Mouse (Mus musculus) Muller cell, postnatal 12 days (primary cell): Measurements from ENCODE around the gene Gpr141.
"Not testable (repeated sequence)": the region's sequence is repeated elsewhere in the genome, so short reads cannot be mapped to it uniquely, and the experiment has no call there.

Source experiments
- DNase-seq: peaks from one replicate; pipeline ENCODE4 v3.0.0-alpha.2; 2015; ENCODE audit errors: inconsistent ontology term

Gene Gpr141

DNA sequence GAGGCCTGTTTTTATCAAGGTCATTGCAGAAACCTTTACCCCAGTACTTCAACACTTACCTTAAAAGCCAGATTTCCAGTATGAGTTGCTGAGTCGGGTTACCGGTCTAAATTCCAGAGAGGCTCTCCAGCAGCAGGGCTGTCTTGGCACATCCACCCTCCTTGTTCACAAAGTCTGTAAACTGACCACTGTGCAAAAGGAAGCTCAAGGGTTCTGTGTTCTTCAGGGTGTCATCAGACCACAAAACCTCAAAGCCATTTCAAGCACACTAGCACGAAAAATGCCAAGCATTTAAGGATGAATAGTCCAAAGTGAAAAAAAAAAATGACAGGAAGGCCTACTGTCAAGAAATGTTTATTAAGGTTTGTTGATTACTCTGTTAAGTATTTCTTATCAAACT is at the start of gene Gpr141:
Gene Gpr141 (minus strand): TSS at position 187 of the 400 bp plus-strand sequence.
- DNase-seq: peak; percentile 87

GRCm38 (mm10) chr13:19864241-19864640 is 40.2 kb upstream of the Gpr141 start:
- no peak for DNase-seq

DNA sequence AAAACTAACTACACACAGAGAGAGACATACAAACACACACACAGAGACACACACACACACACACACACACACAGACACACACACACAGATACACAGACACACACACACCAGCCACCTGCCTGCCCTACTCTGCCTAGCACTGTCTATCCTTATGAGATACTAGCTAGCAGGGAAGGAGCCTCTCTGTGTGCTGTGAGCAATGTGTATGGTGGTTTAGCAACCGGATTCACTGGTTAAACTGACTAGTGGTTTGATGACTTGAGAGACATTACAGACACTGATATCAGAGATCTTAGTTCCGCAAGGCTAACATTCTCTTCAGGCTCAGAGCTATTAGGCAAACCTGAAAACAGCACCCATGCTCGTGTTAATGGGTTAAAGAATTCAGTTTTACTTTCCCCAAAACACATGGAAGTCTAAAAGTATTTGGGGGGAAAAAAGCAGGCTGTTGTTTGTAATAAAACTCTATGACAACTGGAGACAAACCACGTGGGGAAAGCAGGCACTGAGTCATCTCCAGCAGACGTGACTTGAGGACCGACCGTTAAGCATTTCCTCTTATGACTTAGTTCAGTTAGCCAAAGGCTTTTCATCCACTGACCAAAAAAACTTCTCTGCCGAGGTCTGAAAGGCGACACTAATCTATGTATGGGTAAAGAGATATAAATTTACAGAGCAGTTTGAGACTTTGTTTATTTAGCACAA is 30.7 kb upstream of the Gpr141 start:
- no peak for DNase-seq

DNA sequence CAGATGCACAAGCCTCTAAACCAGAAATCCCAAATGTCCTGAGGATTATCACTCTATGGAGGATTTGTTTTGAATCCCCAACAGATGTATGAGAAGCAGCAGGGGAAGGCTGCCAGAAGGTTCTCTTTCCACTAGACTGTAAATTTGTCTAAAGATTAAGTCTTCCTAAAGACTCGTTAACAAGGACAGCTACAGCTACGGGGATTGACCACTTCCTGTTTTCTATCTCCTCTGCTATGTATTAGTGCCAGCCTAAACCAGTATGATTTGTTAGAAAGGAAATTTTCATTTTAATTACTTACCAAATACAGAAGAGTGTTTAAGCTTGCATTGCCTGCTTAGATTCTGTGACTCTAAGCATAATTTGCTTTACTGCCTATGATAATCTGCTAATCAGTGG is 30.0 kb upstream of the Gpr141 start:
- DNase-seq: no peak

- DNase-seq: no peak
Observed at GRCm38 (mm10) chr13:19843448-19843847, 19.4 kb upstream of the Gpr141 start.

DNA sequence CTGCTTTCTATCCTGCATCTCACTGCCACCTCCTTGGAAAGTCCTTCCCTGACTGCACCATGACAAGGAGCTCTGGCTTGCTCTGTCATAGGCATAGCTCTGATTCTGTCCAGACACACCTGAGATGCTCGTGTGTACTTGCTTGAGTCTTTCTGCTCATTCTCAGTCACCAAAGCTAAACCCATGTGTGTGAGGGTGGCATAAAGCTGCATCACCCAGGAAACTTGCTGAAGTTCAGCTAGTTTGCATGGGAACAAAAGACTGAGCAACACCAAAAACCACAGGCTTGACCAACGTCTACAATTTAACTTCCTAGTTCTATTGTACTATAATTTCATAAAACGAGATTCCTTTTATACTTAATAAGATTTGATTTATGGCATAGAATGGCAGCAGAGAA is 18.6 kb upstream of the Gpr141 start:
- DNase-seq: no peak

DNA sequence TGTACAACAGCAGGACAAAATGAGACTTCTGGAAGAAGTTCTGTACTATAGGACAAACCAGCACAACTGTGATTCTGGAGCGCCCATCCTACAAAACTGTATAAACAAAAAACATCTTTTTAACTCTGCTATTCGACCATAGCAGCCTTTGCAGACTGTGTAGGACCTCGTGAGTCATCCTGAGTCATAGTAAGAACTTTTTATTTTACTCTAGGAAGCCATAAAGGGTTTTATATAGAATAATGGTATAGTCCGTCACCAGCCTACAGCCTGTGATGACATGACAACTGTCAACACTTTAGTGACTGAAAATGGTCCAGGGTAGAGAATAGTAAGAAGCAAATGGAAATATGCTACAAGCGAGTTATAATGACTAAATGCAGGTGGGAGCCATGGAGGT is 17.6 kb upstream of the Gpr141 start:
- DNase-seq: no peak

GRCm38 (mm10) chr13:19840206-19840605 is 16.1 kb upstream of the Gpr141 start:
- DNase-seq: peak; percentile 79

DNA sequence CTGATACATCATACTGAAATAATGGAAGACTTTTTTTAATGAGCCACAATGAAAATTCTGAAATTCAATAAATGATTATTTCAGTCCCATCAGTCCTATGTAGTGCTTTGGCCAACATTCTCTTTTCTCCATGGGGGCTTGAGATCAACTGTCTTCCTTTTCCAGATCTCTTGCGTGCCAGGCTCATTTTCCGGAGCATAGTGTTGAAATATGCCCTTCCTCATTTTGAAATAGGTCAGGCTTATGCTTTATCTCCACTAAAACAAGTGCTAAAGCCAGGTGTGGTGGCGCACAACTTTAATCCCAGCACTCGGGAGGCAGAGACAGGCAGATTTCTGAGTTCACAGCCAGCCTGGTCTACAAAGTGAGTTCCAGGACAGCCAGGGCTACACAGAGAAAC is 6.5 kb upstream of the Gpr141 start:
- no peak for DNase-seq

- DNase-seq: no peak
Observed at GRCm38 (mm10) chr13:19828095-19828494, 4.0 kb upstream of the Gpr141 start.

- no peak for DNase-seq
Observed at GRCm38 (mm10) chr13:19821639-19822038, 2.4 kb downstream of the Gpr141 start.

DNA sequence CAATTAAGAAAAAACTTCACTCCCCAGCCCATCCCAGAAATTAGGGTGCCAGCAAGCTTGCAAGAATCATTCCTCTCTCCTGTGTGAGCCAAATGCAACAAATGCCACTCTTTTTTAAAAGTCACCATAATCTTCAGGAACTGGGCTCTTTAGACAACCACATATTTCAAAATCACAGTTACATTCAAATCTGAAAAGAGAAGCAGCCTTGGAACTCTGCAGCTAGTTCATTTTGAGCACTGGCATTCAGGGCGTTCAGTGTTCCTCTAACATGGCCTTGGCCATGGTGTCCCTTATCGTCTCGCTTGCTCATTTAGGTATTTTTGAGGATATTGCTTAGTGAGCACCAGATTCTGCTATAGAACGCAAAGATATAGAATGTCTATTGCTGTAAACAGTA is 4.1 kb downstream of the Gpr141 start:
- DNase-seq: no peak

DNA sequence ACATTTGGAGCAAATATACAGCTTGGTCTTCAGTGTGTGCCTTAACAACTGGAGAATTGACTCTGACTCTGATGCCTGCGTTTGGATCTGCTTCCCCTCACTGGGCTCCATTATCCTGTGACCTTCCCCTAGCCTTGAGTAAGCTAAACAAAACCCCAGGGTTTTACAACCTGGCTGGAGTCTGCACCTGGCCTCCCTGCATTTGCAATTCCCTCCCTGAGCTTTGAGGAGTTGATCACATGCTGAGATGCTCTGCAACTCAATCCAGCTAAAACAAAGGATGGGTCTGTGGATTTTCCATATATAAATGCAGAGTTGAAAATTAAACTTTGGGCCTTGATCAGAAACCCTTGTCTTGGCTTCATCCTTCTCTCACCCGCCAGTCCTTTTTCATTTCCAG is 4.8 kb downstream of the Gpr141 start:
- DNase-seq: no peak

GRCm38 (mm10) chr13:19794942-19795341 is 29.1 kb downstream of the Gpr141 start:
- no peak for DNase-seq

DNA sequence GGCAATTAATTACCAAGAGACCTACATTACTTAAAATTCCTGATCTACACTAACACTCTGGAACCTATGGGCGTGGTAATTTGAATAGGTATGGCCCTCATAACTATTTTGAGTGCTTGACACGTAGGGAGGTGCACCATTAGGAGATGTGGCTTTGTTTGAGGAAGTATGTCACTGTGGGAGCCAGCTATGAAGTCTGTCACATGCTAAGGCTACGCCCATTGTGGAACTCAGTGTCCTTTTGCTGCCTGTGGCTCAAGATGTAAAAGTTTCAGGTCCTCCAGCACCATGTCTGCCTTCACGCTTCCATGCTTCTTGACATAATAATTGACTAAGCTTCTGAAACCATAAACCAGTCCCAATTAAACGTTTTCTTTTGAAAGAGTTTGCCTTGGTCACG is 29.6 kb downstream of the Gpr141 start:
- no peak for DNase-seq

GRCm38 (mm10) chr13:19793761-19794160 is 30.3 kb downstream of the Gpr141 start:
- DNase-seq: no peak

DNA sequence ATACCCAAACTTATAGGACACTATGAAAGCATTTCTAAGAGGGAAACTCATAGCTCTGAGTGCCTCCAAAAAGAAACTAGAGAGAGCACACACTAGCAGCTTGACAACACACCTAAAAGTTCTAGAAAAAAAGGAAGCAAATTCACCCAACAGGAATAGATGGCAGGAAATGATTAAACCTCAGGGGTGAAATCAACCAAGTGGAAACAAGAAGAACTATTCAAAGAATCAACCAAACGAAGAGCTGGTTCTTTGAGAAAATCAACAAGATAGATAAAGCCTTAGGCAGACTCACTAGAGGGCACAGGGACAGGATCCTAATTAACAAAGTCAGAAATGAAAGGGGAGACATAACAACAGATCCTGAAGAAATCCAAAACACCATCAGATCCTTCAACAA is 36.1 kb downstream of the Gpr141 start:
- not testable (repeated sequence) for DNase-seq

GRCm38 (mm10) chr13:19770163-19770562 is 53.9 kb downstream of the Gpr141 start:
- DNase-seq: no peak

- no peak for DNase-seq
Observed at GRCm38 (mm10) chr13:19767202-19767601, 56.9 kb downstream of the Gpr141 start.

- peak; percentile 63 for DNase-seq
Observed at GRCm38 (mm10) chr13:19764276-19764675, 59.8 kb downstream of the Gpr141 start.

- DNase-seq: no peak
Observed at GRCm38 (mm10) chr13:19763211-19763610, 60.8 kb downstream of the Gpr141 start.

- peak; percentile 61 for DNase-seq
Observed at GRCm38 (mm10) chr13:19745741-19746140, 78.3 kb downstream of the Gpr141 start.

GRCm38 (mm10) chr13:19744536-19744935 is 79.5 kb downstream of the Gpr141 start:
- peak; percentile 67 for DNase-seq

DNA sequence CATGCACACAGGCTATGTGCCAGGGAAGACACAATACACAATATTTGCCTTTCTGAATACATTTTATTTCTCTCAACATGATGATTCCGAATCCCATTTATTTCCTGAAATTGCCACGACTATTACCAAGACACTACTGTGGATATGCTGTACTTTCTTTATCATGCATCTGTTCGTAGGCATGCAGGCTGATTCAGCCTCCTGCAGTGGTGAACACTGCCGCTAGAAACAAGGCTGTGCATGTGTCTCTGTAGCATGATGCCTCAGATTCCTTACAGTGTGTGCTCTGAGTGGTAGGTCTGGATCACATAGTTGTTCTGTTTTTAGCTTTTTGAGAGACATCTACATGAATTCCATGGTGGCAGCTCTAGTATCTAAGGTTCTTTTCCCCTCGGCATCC is 89.5 kb downstream of the Gpr141 start:
- DNase-seq: no peak
